Mouse (Mus musculus) adrenal gland, postnatal 4 days (tissue): ENCODE measurements around the gene Dtl. TPM values are rescaled to one million over a fixed set of nuclear protein-coding genes. Genes with fewer than 3 reads are reported as not detected.

Experiments
- total RNA-seq, 2 experiments: library from RNA; stranded (reverse); gene quantifications; 2 replicates each; pipeline ENCODE4 v1.2.3; 2021

Dtl gene
- total RNA-seq, 2 experiments from 2014 or later, result 19.8 to 21.7 TPM

Other genes with a start within 250 kb of the Dtl start
- gene Tmem206, start 249.6 kb downstream of the Dtl start, total RNA-seq, result 10 to 100 TPM in 1 of 2 experiments, 1 to 10 TPM in 1; 8.0 to 10.4 TPM
- 100 to 1,000 TPM; 105 to 107 TPM for gene Ppp2r5a, start 172.3 kb downstream of the Dtl start, total RNA-seq
- 10 to 100 TPM; 53.2 to 55.8 TPM for gene Ints7, start 92 bp upstream of the Dtl start, total RNA-seq
- gene Lpgat1, start 142.3 kb upstream of the Dtl start, total RNA-seq, result 10 to 100 TPM; 56.0 to 70.3 TPM
- 10 to 100 TPM; 19.0 to 20.4 TPM for gene Nek2, start 245.9 kb upstream of the Dtl start, total RNA-seq